25 mouse cellular contexts compared by ENCODE assay signal in genomic region chr17:34557411-34557810, GRCm38 (mm10). TPM values are rescaled to one million over a fixed set of nuclear protein-coding genes. Genes with fewer than 3 reads are reported as not detected.
"Had no signal": no experiment of that assay in that cellular context is flagged by ENCODE, and none has a peak within 500 bp of the region (broad histone marks: within the 10 kb centered on the region; RNA-seq: fewer than 3 reads in every experiment).

No protein-coding gene starts in this region.

- H3K27ac ChIP-seq: kidney, postnatal 0 days; layer of hippocampus, adult 2 months; liver, embryonic 13.5 days had no signal

- H3K9me3 ChIP-seq: liver, embryonic 13.5 days had no signal

- H3K4me2 ChIP-seq: liver, embryonic 13.5 days; lung, embryonic 14.5 days; midbrain, embryonic 11.5 days had no signal

- H3K36me3 ChIP-seq: liver, embryonic 13.5 days had no signal

- DNase-seq: kidney, adult 9 months; kidney, postnatal 25 days; layer of hippocampus, adult 9-11 months; liver, embryonic 13.5 days; lung, embryonic 14.5 days; lung, postnatal 10 days; lung, postnatal 36 days; midbrain, embryonic 14.5 days; thymus, adult 18-20 months; thymus, postnatal 36 days had no signal

- H3K9ac ChIP-seq: liver, embryonic 13.5 days; lung, embryonic 14.5 days had no signal

- H3K4me3 ChIP-seq: layer of hippocampus, adult 2 months; liver, embryonic 13.5 days had no signal

RNA-seq across cellular contexts. Expression of gene Btnl6, which starts 40.3 kb away (rescaled TPM):
- total RNA-seq: layer of hippocampus, adult 2 months; layer of hippocampus, postnatal 25 days; left cerebral cortex, adult 18-20 months; left cerebral cortex, postnatal 36 days; liver, adult 2 months; megakaryocyte progenitor cell, adult 5-6 weeks; megakaryocyte-erythroid progenitor cell, adult 5-6 weeks; midbrain, postnatal 0 days had no signal
- polyA plus RNA-seq: kidney, postnatal 0 days; limb, embryonic 11.5 days; limb, embryonic 14.5 days; liver, adult 2 months; liver, embryonic 13.5 days; lung, embryonic 14.5 days; midbrain, embryonic 11.5 days; midbrain, embryonic 14.5 days; midbrain, postnatal 0 days; neural tube, embryonic 11.5 days; neural tube, embryonic 14.5 days; testis, adult 2 months had no signal
